ENCODE assay signal across 23 mouse cellular contexts in genomic region chr17:32003251-32003650, GRCm38 (mm10).
"Had no signal": no experiment of that assay in that cellular context is flagged by ENCODE, and none has a peak within 500 bp of the region (broad histone marks: within the 10 kb centered on the region; RNA-seq: fewer than 3 reads in every experiment).

No protein-coding gene starts in this region.

- H3K27me3 ChIP-seq: heart, embryonic 13.5 days; heart, embryonic 15.5 days; hindbrain, embryonic 13.5 days; hindbrain, embryonic 15.5 days; limb, embryonic 12.5 days; liver, embryonic 12.5 days had no signal

- H3K9me3 ChIP-seq: heart, embryonic 13.5 days; heart, embryonic 15.5 days; hindbrain, embryonic 13.5 days; hindbrain, embryonic 15.5 days; limb, embryonic 10.5 days; limb, embryonic 12.5 days; liver, embryonic 12.5 days had no signal

- H3K4me3 ChIP-seq: heart, adult 2 months; heart, embryonic 13.5 days; heart, embryonic 15.5 days; hindbrain, embryonic 13.5 days; hindbrain, embryonic 15.5 days; layer of hippocampus, adult 2 months; left cerebral cortex, adult 2 months; limb, embryonic 10.5 days; limb, embryonic 12.5 days; liver, embryonic 12.5 days had no signal

- H3K27ac ChIP-seq: heart, adult 2 months; heart, embryonic 13.5 days; heart, embryonic 15.5 days; hindbrain, embryonic 13.5 days; hindbrain, embryonic 15.5 days; hindbrain, postnatal 0 days; layer of hippocampus, adult 2 months; left cerebral cortex, adult 2 months; limb, embryonic 10.5 days; limb, embryonic 12.5 days; liver, embryonic 12.5 days; liver, embryonic 14.5 days had no signal

- H3K4me1 ChIP-seq: heart, embryonic 13.5 days; heart, embryonic 15.5 days; hindbrain, embryonic 13.5 days; hindbrain, embryonic 15.5 days; limb, embryonic 10.5 days; limb, embryonic 12.5 days; liver, embryonic 12.5 days had no signal

- H3K36me3 ChIP-seq: heart, embryonic 13.5 days; heart, embryonic 15.5 days; hindbrain, embryonic 13.5 days; hindbrain, embryonic 15.5 days; limb, embryonic 10.5 days; limb, embryonic 12.5 days; liver, embryonic 12.5 days had no signal

- DNase-seq: gastrocnemius, postnatal 14 days; gastrocnemius, postnatal 36 days; heart, adult 11 months; heart, adult 2 months; heart, postnatal 14 days; heart, postnatal 36 days; kidney, adult 11 months; kidney, adult 2 months; kidney, postnatal 10 days; kidney, postnatal 25 days; kidney, postnatal 4 days; liver had no signal
